In the genomic region with DNA sequence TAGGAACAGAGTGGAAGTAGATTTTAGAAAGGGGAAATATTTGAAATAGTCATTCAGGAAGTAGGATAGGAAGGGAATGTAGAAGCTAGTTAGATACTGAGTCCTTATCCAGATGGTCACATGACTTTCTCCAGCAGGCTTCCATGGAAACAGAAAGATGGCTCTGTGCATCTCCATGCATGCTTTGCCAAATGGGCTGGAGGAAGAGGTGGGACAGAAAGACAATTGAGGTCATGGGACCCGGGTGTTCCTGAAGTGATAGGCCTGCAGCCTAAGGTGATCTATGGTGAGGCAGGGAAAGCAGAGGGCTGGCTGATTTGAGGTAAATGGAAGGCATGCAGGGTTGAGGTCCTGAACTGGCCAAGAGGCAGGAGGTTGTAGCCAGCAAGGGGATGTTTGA, we compare ENCODE assay signal across 28 mouse cellular contexts. TPM values are rescaled to one million over a fixed set of nuclear protein-coding genes. Genes with fewer than 3 reads are reported as not detected.
A peak's percentile ranks its signal among the peaks of the same experiment; 100 is the strongest.
DNase-seq lines count a peak whose midpoint lies in the region; ATAC-seq and TF ChIP-seq lines count a peak whose summit lies in the region.
"Had no signal": no experiment of that assay in that cellular context is flagged by ENCODE, and none has a peak within 500 bp of the region (broad histone marks: within the 10 kb centered on the region; RNA-seq: fewer than 3 reads in every experiment).

No protein-coding gene starts in this region.

- no peaks in the 10 kb centered on the region for H3K9me3 ChIP-seq in heart, embryonic 15.5 days (replicated peaks)
- H3K9me3 ChIP-seq in kidney, embryonic 14.5 days (ENCODE audit: control insufficient read depth, low read length), result no peaks in the 10 kb centered on the region
- no peaks in the 10 kb centered on the region for H3K9me3 ChIP-seq in liver, postnatal 0 days (ENCODE audit: low read length)
- H3K9me3 ChIP-seq: embryonic facial prominence, embryonic 13.5 days; embryonic facial prominence, embryonic 15.5 days; forebrain, embryonic 10.5 days; forebrain, embryonic 12.5 days had no signal

- TF ChIP-seq POLR2A in kidney, adult 2 months (IDR thresholded peaks at IDR 0.05; ENCODE audit: low read depth, low read length), result no peak
- no peak for TF ChIP-seq POLR2A in liver, adult 2 months (IDR thresholded peaks at IDR 0.05; ENCODE audit: extremely low read depth, insufficient read depth, low read length)

- H3K27ac ChIP-seq in heart, embryonic 15.5 days, result no peak overlapping the region
- no peak overlapping the region for H3K27ac ChIP-seq in kidney, adult 2 months (ENCODE audit: insufficient read depth, low read depth, low read length)
- H3K27ac ChIP-seq in kidney, embryonic 14.5 days (ENCODE audit: low read depth, low read length), result no peak overlapping the region
- no peak overlapping the region for H3K27ac ChIP-seq in liver, adult 2 months (replicated peaks; ENCODE audit: insufficient read depth, low read depth, low read length)
- H3K27ac ChIP-seq in liver, postnatal 0 days (ENCODE audit: low read depth), result no peak overlapping the region
- H3K27ac ChIP-seq: embryonic facial prominence, embryonic 13.5 days; embryonic facial prominence, embryonic 15.5 days; forebrain, embryonic 10.5 days; forebrain, embryonic 12.5 days had no signal

- H3K9ac ChIP-seq in heart, embryonic 15.5 days, result no peak overlapping the region
- no peak overlapping the region for H3K9ac ChIP-seq in kidney, embryonic 14.5 days (ENCODE audit: low read depth, low read length)
- H3K9ac ChIP-seq in liver, adult 2 months (ENCODE audit: low read depth, low read length), result no peak overlapping the region
- no peak overlapping the region for H3K9ac ChIP-seq in liver, postnatal 0 days (replicated peaks)
- H3K9ac ChIP-seq: embryonic facial prominence, embryonic 13.5 days; embryonic facial prominence, embryonic 15.5 days; forebrain, embryonic 12.5 days had no signal

- H3K4me3 ChIP-seq in heart, embryonic 15.5 days, result no peak overlapping the region
- H3K4me3 ChIP-seq in kidney, adult 2 months (ENCODE audit: insufficient read depth, low read depth, low read length), result no peak overlapping the region
- no peak overlapping the region for H3K4me3 ChIP-seq in kidney, embryonic 14.5 days (ENCODE audit: low read length)
- H3K4me3 ChIP-seq in liver, adult 2 months (ENCODE audit: insufficient read depth, low read depth, low read length), result no peak overlapping the region
- no peak overlapping the region for H3K4me3 ChIP-seq in liver, postnatal 0 days (ENCODE audit: low read depth, low read length)
- H3K4me3 ChIP-seq: embryonic facial prominence, embryonic 13.5 days; embryonic facial prominence, embryonic 15.5 days; erythroblast, embryonic 14.5 days; forebrain, embryonic 10.5 days; forebrain, embryonic 12.5 days had no signal

- TF ChIP-seq EP300 in liver, postnatal 0 days (IDR thresholded peaks at IDR 0.05; ENCODE audit: low read depth), result no peak

- TF ChIP-seq CTCF in kidney, adult 2 months (conservative IDR thresholded peaks at IDR 0.05; ENCODE audit: insufficient read depth, insufficient read length, low read depth, low read length), result no peak
- TF ChIP-seq CTCF in liver, adult 2 months (IDR thresholded peaks at IDR 0.05; ENCODE audit: low read depth, low read length), result no peak
- TF ChIP-seq CTCF in liver, postnatal 0 days (IDR thresholded peaks at IDR 0.05; ENCODE audit: low read depth), result no peak

- H3K4me2 ChIP-seq in heart, embryonic 15.5 days, result no peak overlapping the region
- no peak overlapping the region for H3K4me2 ChIP-seq in kidney, embryonic 14.5 days (replicated peaks; ENCODE audit: low read depth, low read length)
- no peak overlapping the region for H3K4me2 ChIP-seq in liver, postnatal 0 days (ENCODE audit: low read depth, low read length)
- H3K4me2 ChIP-seq: embryonic facial prominence, embryonic 13.5 days; embryonic facial prominence, embryonic 15.5 days; forebrain, embryonic 12.5 days had no signal

- H3K4me1 ChIP-seq in heart, embryonic 15.5 days (replicated peaks), result no peaks in the 10 kb centered on the region
- no peaks in the 10 kb centered on the region for H3K4me1 ChIP-seq in kidney, adult 2 months (ENCODE audit: control insufficient read depth, insufficient read depth, low read length)
- H3K4me1 ChIP-seq in kidney, embryonic 14.5 days (ENCODE audit: control insufficient read depth, insufficient read depth, low read length), result no peaks in the 10 kb centered on the region
- no peaks in the 10 kb centered on the region for H3K4me1 ChIP-seq in liver, adult 2 months (ENCODE audit: control insufficient read depth, insufficient read depth, low read length)
- no peaks in the 10 kb centered on the region for H3K4me1 ChIP-seq in liver, postnatal 0 days (ENCODE audit: insufficient read depth)
- H3K4me1 ChIP-seq: embryonic facial prominence, embryonic 13.5 days; embryonic facial prominence, embryonic 15.5 days; forebrain, embryonic 10.5 days had no signal

- H3K27me3 ChIP-seq in heart, embryonic 15.5 days, result peaks cover 8% of the 10 kb centered on the region; the same call in 1 of the 2 replicates
- H3K27me3 ChIP-seq in kidney, adult 2 months (replicated peaks; ENCODE audit: control insufficient read depth, insufficient read depth, low read length), result no peaks in the 10 kb centered on the region
- H3K27me3 ChIP-seq in kidney, embryonic 14.5 days (ENCODE audit: control insufficient read depth, insufficient read depth, low read length), result no peaks in the 10 kb centered on the region
- no peaks in the 10 kb centered on the region for H3K27me3 ChIP-seq in liver, adult 2 months (ENCODE audit: control insufficient read depth, insufficient read depth, low read length)
- H3K27me3 ChIP-seq in liver, postnatal 0 days (ENCODE audit: insufficient read depth, low read length), result no peaks in the 10 kb centered on the region
- H3K27me3 ChIP-seq: embryonic facial prominence, embryonic 13.5 days; embryonic facial prominence, embryonic 15.5 days; forebrain, embryonic 12.5 days had no signal

- ATAC-seq in heart, embryonic 15.5 days (replicated peaks; ENCODE audit: insufficient number of reproducible peaks, insufficient read depth, low FRiP score, low read depth), result peak; percentile 47; the same call in 1 of the 2 replicates
- no peak for ATAC-seq in kidney, embryonic 14.5 days (ENCODE audit: low FRiP score, low TSS enrichment)
- no peak for ATAC-seq in liver, postnatal 0 days
- ATAC-seq: forebrain, embryonic 14.5 days; forebrain, embryonic 16.5 days had no signal

- DNase-seq in adrenal gland, adult 8-10 months, result peak; percentile 5
- no peak for DNase-seq in adrenal gland, postnatal 10 days
- DNase-seq in heart, adult 8-10 months (ENCODE audit: low spot score), result no peak
- peak; percentile 4 for DNase-seq in kidney, adult 2 months
- DNase-seq in liver, adult 2 months (ENCODE audit: extremely low read depth, low read depth, low spot score), result peak; percentile 15
- no peak for DNase-seq in liver, postnatal 0 days
- DNase-seq: adrenal gland, postnatal 14 days; adrenal gland, postnatal 36 days; cerebellum, adult 11 months; cerebellum, adult 18-20 months; cerebellum, adult 8-10 months; cerebellum, adult 9-11 months; cerebellum, postnatal 14 days; cerebellum, postnatal 36 days; embryo, embryonic 11 days had no signal

- 50% methylated on average over 1 of the region's 1 CpGs for WGBS in heart, embryonic 15.5 days
- 45% methylated on average over 1 of the region's 1 CpGs for WGBS in kidney, adult 2 months
- WGBS in kidney, embryonic 14.5 days, result 61% methylated on average over 1 of the region's 1 CpGs
- WGBS in liver, adult 2 months, result 58% methylated on average over 1 of the region's 1 CpGs
- WGBS in liver, postnatal 0 days (ENCODE audit: insufficient replicate concordance), result 58% methylated on average over 1 of the region's 1 CpGs

- H3K36me3 ChIP-seq in heart, embryonic 15.5 days, result no peaks in the 10 kb centered on the region
- no peaks in the 10 kb centered on the region for H3K36me3 ChIP-seq in kidney, adult 2 months (ENCODE audit: control insufficient read depth, insufficient read depth, low read length)
- H3K36me3 ChIP-seq in kidney, embryonic 14.5 days (ENCODE audit: control insufficient read depth, insufficient read depth, low read length), result no peaks in the 10 kb centered on the region
- no peaks in the 10 kb centered on the region for H3K36me3 ChIP-seq in liver, adult 2 months (ENCODE audit: control insufficient read depth, insufficient read depth, low read length)
- no peaks in the 10 kb centered on the region for H3K36me3 ChIP-seq in liver, postnatal 0 days (replicated peaks; ENCODE audit: insufficient read depth, low read length)
- H3K36me3 ChIP-seq: embryonic facial prominence, embryonic 13.5 days; embryonic facial prominence, embryonic 15.5 days; forebrain, embryonic 10.5 days; forebrain, embryonic 12.5 days had no signal

- no peaks in the 10 kb centered on the region for H3K79me2 ChIP-seq in liver, adult 2 months (ENCODE audit: control insufficient read depth, insufficient read depth, low read length)

RNA-seq across cellular contexts. Expression of a gene that starts 6.1 kb away (rescaled TPM):
- 1 to 10 TPM in 2 of 4 experiments, not detected in 2; 1.4 to 2.5 TPM for total RNA-seq in adrenal gland, adult 8-10 months (2022)
- total RNA-seq in adrenal gland, postnatal 10 days (2021), result under 1 TPM; 0.06 to 0.09 TPM
- polyA plus RNA-seq in heart, embryonic 15.5 days (2015; fragmentation: Nextera tagmentation; extraction: Ambion mirVana), result 0.11 and 1.9 TPM in 2 replicates
- total RNA-seq in heart, adult 8-10 months (2022), result not detected
- not detected in 2 replicates for polyA plus RNA-seq in kidney, adult 2 months (2012; rRNA removed)
- 0.18 TPM in 1 of 2 replicates, not detected in the other for polyA plus RNA-seq in kidney, embryonic 14.5 days (2014; fragmentation: Nextera tagmentation; extraction: Ambion mirVana)
- total RNA-seq in liver, adult 2 months (2014; rRNA removed), result not detected in 2 replicates
- not detected in 2 replicates for polyA plus RNA-seq in liver, adult 2 months (2012; rRNA removed)
- polyA plus RNA-seq in liver, postnatal 0 days (2015; fragmentation: Nextera tagmentation; extraction: Ambion mirVana), result 0.05 and 0.17 TPM in 2 replicates
- total RNA-seq: common myeloid progenitor, adult 5-6 weeks; ES-E14; MEL had no signal
- polyA plus RNA-seq: C2C12; forebrain, embryonic 10.5 days; forebrain, embryonic 12.5 days had no signal

RNA-seq across cellular contexts. Expression of a gene that starts 46.8 kb away (rescaled TPM):
- total RNA-seq in adrenal gland, adult 8-10 months (2022), result under 1 TPM; 0.08 to 0.20 (median 0.11) TPM
- total RNA-seq in adrenal gland, postnatal 10 days (2021), result under 1 TPM; 0.21 to 0.45 TPM
- polyA plus RNA-seq in heart, embryonic 15.5 days (2015; fragmentation: Nextera tagmentation; extraction: Ambion mirVana), result 0.55 and 0.94 TPM in 2 replicates
- under 1 TPM; 0.13 to 0.28 (median 0.17) TPM for total RNA-seq in heart, adult 8-10 months (2022)
- 0.27 and 0.48 TPM in 2 replicates for polyA plus RNA-seq in kidney, adult 2 months (2012; rRNA removed)
- 0.18 and 0.19 TPM in 2 replicates for polyA plus RNA-seq in kidney, embryonic 14.5 days (2014; fragmentation: Nextera tagmentation; extraction: Ambion mirVana)
- total RNA-seq in liver, adult 2 months (2014; rRNA removed), result 0.09 and 0.13 TPM in 2 replicates
- polyA plus RNA-seq in liver, adult 2 months (2012; rRNA removed), result 0.02 TPM in 1 of 2 replicates, not detected in the other
- polyA plus RNA-seq in liver, postnatal 0 days (2015; fragmentation: Nextera tagmentation; extraction: Ambion mirVana), result not detected in 2 replicates
- total RNA-seq: common myeloid progenitor, adult 5-6 weeks had no signal
- polyA plus RNA-seq: erythroblast, embryonic 14.5 days; forebrain, embryonic 10.5 days had no signal

Comparison
In these comparisons a context has a peak if more than half of its experiments do, and no peak if none do; other contexts are left out.
1. DNase-seq: peak in adrenal gland, adult 8-10 months (single experiment), kidney, adult 2 months (single experiment) and liver, adult 2 months (single experiment); none in adrenal gland, postnatal 10 days (single experiment), heart, adult 8-10 months (single experiment) and liver, postnatal 0 days (single experiment).